Mouse (Mus musculus): ENCODE data around the gene Ptgs1. TPM values are rescaled to one million over a fixed set of nuclear protein-coding genes. Genes with fewer than 3 reads are reported as not detected.
"Not testable (repeated sequence)": the region's sequence is repeated elsewhere in the genome, so short reads cannot be mapped to it uniquely, and the experiment has no call there.

Ptgs1 gene
- polyA plus RNA-seq (2016; fragmentation: Nextera tagmentation; extraction: Ambion mirVana) = 12.2 and 16.4 TPM in 2 replicates

- Histone ChIP-seq H3K36me3 (no peaks in the 10 kb centered on the region), H3K4me1 (peaks cover 36% of the 10 kb centered on the region), H3K27ac (peak within 1 kb of the TSS; percentile 36; the same call in 1 of the 2 replicates), H3K9me3 (no peaks in the 10 kb centered on the region), H3K4me3 (peak within 1 kb of the TSS; percentile 66), H3K27me3 (ENCODE audit: insufficient read depth, poor library complexity, severe bottlenecking) (peaks cover 26% of the 10 kb centered on the region)
- no peak for DNase-seq (ENCODE audit: low spot score)
- WGBS = under 1% methylated on average over 18 of the region's 18 CpGs
Measured at GRCm38 (mm10) chr2:36230366-36230765, at the start of gene Ptgs1. Gene Ptgs1 (plus strand): TSS chr2:36230426.

- H3K9me3 ChIP-seq; H3K4me3 ChIP-seq; H3K27ac ChIP-seq; DNase-seq (ENCODE audit: low spot score); H3K27me3 ChIP-seq (ENCODE audit: insufficient read depth, poor library complexity, severe bottlenecking): not testable (repeated sequence)
- Histone ChIP-seq H3K4me1 (peaks cover 11% of the 10 kb centered on the region; the same call in 1 of the 2 replicates), H3K36me3 (peaks cover 12% of the 10 kb centered on the region; the same call in 1 of the 2 replicates)
- 83% methylated on average over 4 of the region's 4 CpGs for WGBS
Measured at GRCm38 (mm10) chr2:36181587-36182368, 48.4 kb upstream of the Ptgs1 start.

- peaks cover 11% of the 10 kb centered on the region; the same call in 1 of the 2 replicates for H3K4me1 ChIP-seq
- H3K27ac ChIP-seq = no peak overlapping the region
- H3K4me3 ChIP-seq = no peak overlapping the region
- no peaks in the 10 kb centered on the region for H3K27me3 ChIP-seq (ENCODE audit: insufficient read depth, poor library complexity, severe bottlenecking)
- no peaks in the 10 kb centered on the region for H3K9me3 ChIP-seq
- H3K36me3 ChIP-seq = 0 out of 2 replicates have a peak, but pooled peaks cover 3% of the 10 kb centered on the region
- no peak for DNase-seq (ENCODE audit: low spot score)
- 79% methylated on average over 2 of the region's 2 CpGs for WGBS
Measured at GRCm38 (mm10) chr2:36183278-36183677, 46.9 kb upstream of the Ptgs1 start.

GRCm38 (mm10) chr2:36184192-36184591, 46.0 kb upstream of the Ptgs1 start:
- H3K36me3 ChIP-seq = peaks cover 6% of the 10 kb centered on the region; the same call in 1 of the 2 replicates
- WGBS = 81% methylated on average over 2 of the region's 2 CpGs
- H3K27ac ChIP-seq = no peak overlapping the region
- peaks cover 11% of the 10 kb centered on the region; the same call in 1 of the 2 replicates for H3K4me1 ChIP-seq
- H3K4me3 ChIP-seq = no peak overlapping the region
- no peaks in the 10 kb centered on the region for H3K9me3 ChIP-seq
- no peaks in the 10 kb centered on the region for H3K27me3 ChIP-seq (ENCODE audit: insufficient read depth, poor library complexity, severe bottlenecking)
- no peak for DNase-seq (ENCODE audit: low spot score)

- H3K9me3 ChIP-seq = no peaks in the 10 kb centered on the region
- H3K27ac ChIP-seq = no peak overlapping the region
- DNase-seq (ENCODE audit: low spot score) = no peak
- H3K4me1 ChIP-seq = peaks cover 5% of the 10 kb centered on the region; the same call in 1 of the 2 replicates
- H3K36me3 ChIP-seq = peaks cover 7% of the 10 kb centered on the region; the same call in 1 of the 2 replicates
- 87% methylated on average over 6 of the region's 6 CpGs for WGBS
- no peak overlapping the region for H3K4me3 ChIP-seq
- H3K27me3 ChIP-seq (ENCODE audit: insufficient read depth, poor library complexity, severe bottlenecking) = no peaks in the 10 kb centered on the region
Measured at GRCm38 (mm10) chr2:36184876-36185275, 45.4 kb upstream of the Ptgs1 start.

- DNase-seq (ENCODE audit: low spot score); H3K36me3 ChIP-seq; H3K27ac ChIP-seq; H3K4me1 ChIP-seq; H3K4me3 ChIP-seq; H3K9me3 ChIP-seq; H3K27me3 ChIP-seq (ENCODE audit: insufficient read depth, poor library complexity, severe bottlenecking): not testable (repeated sequence)
- 81% methylated on average over 6 of the region's 6 CpGs for whole genome bisulfite sequencing
Measured at GRCm38 (mm10) chr2:36189200-36189599, 41.0 kb upstream of the Ptgs1 start.

GRCm38 (mm10) chr2:36191098-36191941, 38.9 kb upstream of the Ptgs1 start:
- peaks cover 4% of the 10 kb centered on the region; the same call in 1 of the 2 replicates for H3K36me3 ChIP-seq
- H3K9me3 ChIP-seq = no peaks in the 10 kb centered on the region
- no peaks in the 10 kb centered on the region for H3K27me3 ChIP-seq (ENCODE audit: insufficient read depth, poor library complexity, severe bottlenecking)
- H3K4me3 ChIP-seq = no peak overlapping the region
- H3K4me1 ChIP-seq = peaks cover 8% of the 10 kb centered on the region
- DNase-seq (ENCODE audit: low spot score) = no peak
- H3K27ac ChIP-seq = no peak overlapping the region
- 58% methylated on average over 12 of the region's 12 CpGs for WGBS

GRCm38 (mm10) chr2:36197021-36197420, 33.2 kb upstream of the Ptgs1 start:
- peaks cover 34% of the 10 kb centered on the region for H3K4me1 ChIP-seq
- 35% methylated on average over 3 of the region's 3 CpGs for WGBS
- peaks cover 28% of the 10 kb centered on the region for H3K27me3 ChIP-seq (ENCODE audit: insufficient read depth, poor library complexity, severe bottlenecking)
- no peak overlapping the region for H3K4me3 ChIP-seq
- H3K36me3 ChIP-seq = no peaks in the 10 kb centered on the region
- H3K27ac ChIP-seq = peak overlapping the region; percentile 80; the same call in 1 of the 2 replicates
- no peaks in the 10 kb centered on the region for H3K9me3 ChIP-seq
- no peak for DNase-seq (ENCODE audit: low spot score)

GRCm38 (mm10) chr2:36197919-36198881, 32.0 kb upstream of the Ptgs1 start:
- peak overlapping the region; percentile 41 for H3K4me3 ChIP-seq
- 12% methylated on average over 20 of the region's 20 CpGs for WGBS

GRCm38 (mm10) chr2:36198882-36199262, 31.4 kb upstream of the Ptgs1 start:
- peaks cover 46% of the 10 kb centered on the region for H3K27me3 ChIP-seq (ENCODE audit: insufficient read depth, poor library complexity, severe bottlenecking)
- 17% methylated on average over 3 of the region's 3 CpGs for WGBS
- H3K27ac ChIP-seq = peak overlapping the region; percentile 80
- H3K4me1 ChIP-seq = peaks cover 50% of the 10 kb centered on the region
- no peaks in the 10 kb centered on the region for H3K9me3 ChIP-seq
- H3K4me3 ChIP-seq = peak overlapping the region; percentile 41
- no peak for DNase-seq (ENCODE audit: low spot score)
- H3K36me3 ChIP-seq = no peaks in the 10 kb centered on the region

More at GRCm38 (mm10) chr2:36197919-36198881, 32.0 kb upstream of the Ptgs1 start:
- peak overlapping the region; percentile 80 for H3K27ac ChIP-seq
- no peaks in the 10 kb centered on the region for H3K9me3 ChIP-seq
- H3K27me3 ChIP-seq (ENCODE audit: insufficient read depth, poor library complexity, severe bottlenecking) = peaks cover 40% of the 10 kb centered on the region
- peaks cover 45% of the 10 kb centered on the region for H3K4me1 ChIP-seq
- DNase-seq (ENCODE audit: low spot score) = peak; percentile 95
- H3K36me3 ChIP-seq = no peaks in the 10 kb centered on the region

GRCm38 (mm10) chr2:36200813-36201212, 29.4 kb upstream of the Ptgs1 start:
- Histone ChIP-seq H3K27me3 (ENCODE audit: insufficient read depth, poor library complexity, severe bottlenecking) (peaks cover 65% of the 10 kb centered on the region), H3K4me1 (peaks cover 50% of the 10 kb centered on the region)

More at GRCm38 (mm10) chr2:36200813-36201212, 29.4 kb upstream of the Ptgs1 start:
- DNase-seq (ENCODE audit: low spot score) = no peak
- Histone ChIP-seq H3K9me3 (no peaks in the 10 kb centered on the region), H3K4me3 (no peak overlapping the region), H3K36me3 (no peaks in the 10 kb centered on the region), H3K27ac (no peak overlapping the region)
- WGBS = 82% methylated on average over 2 of the region's 2 CpGs

Measured in heart, embryonic 10.5 days (tissue).